Mouse (Mus musculus): Measurements from ENCODE around the gene Polk.
A peak's percentile ranks its signal among the peaks of the same experiment; 100 is the strongest.

Gene Polk

DNA sequence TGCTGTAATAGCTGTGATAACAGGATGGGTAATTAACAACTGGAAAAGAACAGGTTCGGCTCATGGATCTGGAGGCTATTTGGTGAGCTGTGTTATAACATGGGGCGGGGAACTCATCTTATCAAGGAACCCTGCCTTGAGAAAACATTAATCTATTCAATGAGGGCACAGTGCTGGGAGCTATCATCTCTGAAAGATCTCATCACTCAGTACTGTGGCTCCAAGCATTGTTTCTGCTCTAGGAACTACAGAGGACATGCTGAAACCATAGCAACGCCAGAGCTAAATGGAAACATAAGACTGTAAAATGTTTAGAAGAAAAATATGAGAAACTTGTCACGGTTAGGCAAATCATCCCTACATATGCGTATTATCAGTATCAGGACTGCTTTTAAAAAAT lies 84.4 kb downstream of the Polk start:
- DNase-seq = no peak

DNA sequence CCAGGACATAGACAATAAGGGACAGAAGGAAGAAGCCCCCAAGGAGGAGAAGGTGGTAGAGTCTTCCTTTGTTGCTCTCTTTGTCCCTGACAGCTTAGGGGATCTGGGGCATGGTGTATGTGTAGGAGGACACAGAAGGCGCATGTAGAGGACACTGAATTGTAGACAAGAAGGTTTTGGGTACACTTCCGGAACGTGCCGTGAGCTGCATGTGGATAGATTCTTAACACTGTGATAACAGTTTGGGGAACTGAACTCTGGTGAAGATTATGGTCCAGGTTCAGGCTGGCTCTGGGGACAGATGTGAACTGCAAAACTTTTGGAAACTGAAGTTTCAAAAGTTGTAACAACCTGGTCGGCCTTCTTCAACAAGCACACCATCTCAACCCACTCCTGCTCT lies 84.8 kb downstream of the Polk start:
- no peak for DNase-seq

DNA sequence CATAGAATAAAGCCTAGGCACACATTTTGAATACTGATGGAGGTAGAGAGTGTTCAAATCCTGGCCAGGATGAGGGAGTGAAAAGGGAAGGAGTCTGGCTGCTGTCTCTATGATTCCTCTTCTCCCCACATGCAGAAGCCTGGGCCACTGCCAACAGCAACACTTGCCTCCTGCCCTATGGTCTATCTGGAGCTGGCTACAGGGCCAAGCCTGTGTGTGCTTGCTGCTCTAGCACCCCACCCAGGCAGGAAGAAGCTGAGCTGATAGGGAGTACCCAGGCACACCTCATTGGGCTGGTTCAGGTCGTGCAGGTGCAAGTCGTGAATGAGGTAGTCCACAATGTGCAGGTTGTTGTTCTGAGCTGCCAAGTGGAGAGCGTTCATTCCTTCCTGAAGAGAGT lies 88.1 kb downstream of the Polk start:
- no peak for DNase-seq

DNA sequence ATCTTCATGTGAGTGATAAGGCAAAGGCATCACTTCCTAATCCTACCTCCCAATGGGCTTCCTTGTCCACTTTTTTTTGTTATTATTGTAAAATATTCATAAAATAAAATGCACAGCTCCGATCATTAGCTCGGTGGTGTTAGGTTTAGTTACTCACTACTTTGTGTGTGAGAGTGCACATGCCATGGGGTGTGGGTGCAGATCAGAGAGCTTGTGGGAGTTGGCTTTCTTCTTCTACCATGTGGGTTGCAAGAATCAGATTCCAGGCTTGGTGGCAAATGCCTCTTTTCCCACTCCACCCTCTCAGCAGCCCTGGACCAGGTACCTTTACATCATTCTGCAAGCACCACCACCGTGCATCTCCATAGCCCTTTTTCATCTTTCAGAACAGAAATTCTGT lies 89.8 kb downstream of the Polk start:
- no peak for DNase-seq

GRCm38 (mm10) chr13:96451386-96452140 lies 90.8 kb downstream of the Polk start:
- no peak for DNase-seq

GRCm38 (mm10) chr13:96450869-96451268 lies 91.5 kb downstream of the Polk start:
- no peak for DNase-seq

DNA sequence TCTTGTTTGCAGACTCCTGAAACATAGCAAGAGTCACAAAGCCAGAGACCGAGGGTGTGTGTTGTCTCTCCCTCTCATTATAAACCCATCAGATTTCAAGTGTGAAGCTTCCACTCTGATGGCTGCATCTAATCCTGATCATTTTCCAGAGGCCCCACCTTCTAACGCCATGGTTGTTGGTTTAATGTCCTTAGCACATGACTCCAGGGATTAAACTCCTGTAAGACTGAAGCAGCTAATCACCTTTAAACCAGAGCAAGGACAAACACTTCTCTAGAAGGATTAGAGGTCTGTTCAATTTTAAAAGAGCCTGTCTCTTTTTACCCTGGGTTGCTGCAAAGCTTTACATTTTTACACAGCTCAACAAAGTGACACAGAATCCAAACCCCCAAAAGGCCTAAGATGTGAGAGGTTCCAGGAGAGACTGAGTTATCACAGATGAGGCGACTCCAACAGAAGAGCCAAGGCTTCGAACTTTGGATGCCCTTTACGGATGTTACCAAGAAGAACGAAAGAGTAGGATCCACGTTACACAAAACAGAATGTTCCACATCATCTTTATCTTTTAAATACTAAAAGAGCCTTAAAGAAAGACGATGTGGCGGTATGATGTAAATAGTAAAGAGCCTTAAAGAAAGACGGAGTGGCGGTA lies 92.0 kb downstream of the Polk start:
- DNase-seq = no peak

GRCm38 (mm10) chr13:96440436-96440835 lies 101.9 kb downstream of the Polk start:
- no peak for DNase-seq

- DNase-seq = no peak
These were observed 105.5 kb downstream of the Polk start for GRCm38 (mm10) chr13:96436921-96437320.

DNA sequence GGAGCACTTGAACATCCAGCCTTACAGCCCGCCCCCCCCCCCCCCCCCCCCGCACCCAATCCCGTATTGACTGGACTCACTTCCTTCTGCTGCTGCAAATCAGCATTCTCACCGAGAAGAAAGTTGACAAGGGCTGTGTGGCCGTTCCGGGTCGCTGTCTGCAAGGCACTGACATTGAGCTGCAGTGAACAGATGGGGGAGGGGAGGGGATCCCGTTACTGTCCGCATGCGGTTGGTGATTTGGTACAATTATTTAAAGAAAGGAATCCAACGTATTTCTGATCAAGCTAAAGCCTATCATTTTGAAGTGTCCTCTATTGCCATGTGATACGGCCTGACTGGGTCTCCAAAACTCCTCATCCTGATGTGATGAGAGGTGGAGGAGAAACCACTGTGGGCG lies 106.6 kb downstream of the Polk start:
- no peak for DNase-seq

DNA sequence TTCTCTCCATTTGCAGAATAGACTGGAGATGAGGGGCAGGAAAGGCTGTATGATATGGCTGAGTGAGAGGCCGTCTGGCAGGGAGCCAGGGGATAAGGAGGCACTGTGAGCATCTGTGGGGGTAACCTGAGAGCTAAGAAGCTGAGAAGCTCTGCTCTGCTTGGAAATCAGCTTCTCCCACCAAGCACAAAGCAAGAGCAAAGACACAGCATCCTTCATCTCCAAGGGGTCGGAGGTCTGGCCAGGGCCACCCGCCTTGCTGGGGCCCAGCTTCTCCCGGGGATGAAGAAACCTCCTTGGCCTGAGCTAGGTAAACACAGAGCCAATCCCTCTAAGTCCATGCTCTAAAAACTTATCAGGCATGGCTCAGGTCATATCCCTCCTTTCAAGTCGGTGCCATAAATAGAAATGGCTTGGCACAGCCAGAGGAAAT lies 107.5 kb downstream of the Polk start:
- no peak for DNase-seq

DNA sequence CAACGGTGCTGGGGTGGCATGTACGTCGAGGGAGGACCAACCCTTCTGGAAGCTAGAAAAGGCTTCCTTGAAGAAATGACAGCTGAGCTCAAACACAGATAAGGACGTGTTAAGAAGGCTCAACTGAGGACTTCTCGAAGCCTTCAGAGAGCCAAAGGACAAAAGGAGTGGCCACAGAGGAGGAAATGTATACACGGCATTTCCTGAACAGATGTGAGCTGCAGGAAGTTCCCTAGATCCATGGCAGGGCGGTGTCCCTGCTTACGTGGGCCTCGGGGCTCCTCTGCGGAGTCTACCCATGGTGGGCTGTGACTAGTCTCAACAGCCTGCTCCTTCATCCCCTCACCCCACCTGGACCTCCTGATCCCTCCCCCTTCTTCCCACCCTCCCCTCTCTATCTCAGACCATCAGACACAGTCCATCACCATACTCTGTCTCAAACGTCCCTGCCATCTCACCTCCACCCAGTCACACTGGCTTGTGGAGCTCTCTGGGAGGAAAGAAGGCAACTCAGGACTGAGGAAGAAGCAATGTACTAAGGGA lies 108.7 kb downstream of the Polk start:
- no peak for DNase-seq

DNA sequence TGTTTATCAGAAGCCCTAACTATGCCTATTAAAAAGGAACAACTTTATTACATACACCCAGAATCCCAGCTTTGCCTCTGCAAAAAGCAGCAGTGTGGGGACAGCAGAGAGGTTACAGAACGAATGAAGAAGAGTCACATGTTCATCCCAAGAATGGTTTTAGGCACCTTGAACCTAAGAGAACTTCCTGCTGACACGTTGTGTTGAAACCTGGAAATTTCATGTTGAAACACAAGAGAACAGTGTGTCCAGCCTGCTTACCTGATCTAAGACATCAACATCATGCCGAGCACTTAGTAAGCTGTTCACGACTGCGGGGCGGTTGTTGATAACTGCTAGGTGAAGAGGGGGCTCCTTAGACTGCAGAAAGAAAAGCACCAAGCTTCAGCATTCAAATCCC lies 109.3 kb downstream of the Polk start:
- no peak for DNase-seq

GRCm38 (mm10) chr13:96432376-96432811 lies 110.0 kb downstream of the Polk start:
- DNase-seq = no peak

GRCm38 (mm10) chr13:96431595-96432156 lies 110.7 kb downstream of the Polk start:
- DNase-seq = peak; percentile 87 to 89

Measured in cerebellum, postnatal 36 days (tissue).